Mouse (Mus musculus): ENCODE measurements around the gene Ache. TPM values are rescaled to one million over a fixed set of nuclear protein-coding genes. Genes with fewer than 3 reads are reported as not detected.

Ache gene
- total RNA-seq, 2 experiments from 2014 or later, result 7.0 TPM

- DNase-seq, result peak; percentile 95
Measured at GRCm38 (mm10) chr5:137333512-137334174, 46.3 kb downstream of the Ache start, which contains the start of gene Slc12a9. Gene Slc12a9 (minus strand): TSS chr5:137333597.

- no peak for DNase-seq
Measured at GRCm38 (mm10) chr5:137334317-137334716, 47.0 kb downstream of the Ache start.

GRCm38 (mm10) chr5:137335066-137335465 is 47.7 kb downstream of the Ache start:
- DNase-seq, result no peak

GRCm38 (mm10) chr5:137337190-137337589 is 49.9 kb downstream of the Ache start:
- DNase-seq, result no peak

GRCm38 (mm10) chr5:137338256-137338655 is 50.9 kb downstream of the Ache start:
- peak; percentile 95 to 96 for DNase-seq

GRCm38 (mm10) chr5:137338663-137339289 is 51.5 kb downstream of the Ache start:
- DNase-seq, result peak; percentile 44 to 62

- peak; percentile 42 to 67 for DNase-seq
Measured at GRCm38 (mm10) chr5:137339290-137339979, 52.1 kb downstream of the Ache start.

GRCm38 (mm10) chr5:137340222-137340621 is 52.9 kb downstream of the Ache start:
- no peak for DNase-seq

- no peak for DNase-seq
Measured at GRCm38 (mm10) chr5:137342407-137343012, 55.2 kb downstream of the Ache start.

GRCm38 (mm10) chr5:137343412-137343811 is 56.1 kb downstream of the Ache start:
- DNase-seq, result no peak

- no peak for DNase-seq
Measured at GRCm38 (mm10) chr5:137343869-137344268, 56.5 kb downstream of the Ache start.

Small RNA genes lying within 50 kb of the gene (microRNA-seq; reads per million reads assigned to microRNA genes)
- gene Mir7036 (2.0 reads per million), gene Mir8116 (not detected)

Other genes starting within 250 kb of the Ache start
- gene Ap1s1, start 241.4 kb upstream of the Ache start, total RNA-seq (2021), result 10 to 100 TPM; 91.3 to 93.7 TPM
- 10 to 100 TPM in 1 of 2 experiments, 1 to 10 TPM in 1; 3.5 to 11.2 TPM for gene Serpine1, start 215.3 kb upstream of the Ache start, total RNA-seq (2021)
- gene Trim56, start 171.3 kb upstream of the Ache start, total RNA-seq (2021), result 10 to 100 TPM; 40.9 to 44.8 TPM
- gene Muc3, start 138.2 kb upstream of the Ache start, total RNA-seq (2021), result not detected
- gene Muc3a, start 75.1 kb upstream of the Ache start, total RNA-seq (2021), result under 1 TPM in 1 of 2 experiments, not detected in 1; 0.17 TPM
- 10 to 100 TPM; 10.2 to 12.7 TPM for gene Ufsp1, start 7.1 kb downstream of the Ache start, total RNA-seq (2021)
- gene Srrt, start 20.2 kb downstream of the Ache start, total RNA-seq (2021), result 100 to 1,000 TPM; 103 to 167 TPM
- gene Trip6, start 26.9 kb downstream of the Ache start, total RNA-seq (2021), result 10 to 100 TPM; 36.7 to 38.2 TPM
- 10 to 100 TPM in 1 of 2 experiments, 1 to 10 TPM in 1; 8.0 to 11.5 TPM for gene Slc12a9, start 46.1 kb downstream of the Ache start, total RNA-seq (2021)
- 10 to 100 TPM; 59.4 to 60.6 TPM for gene Ephb4, start 62.6 kb downstream of the Ache start, total RNA-seq (2021)
- under 1 TPM in 1 of 2 experiments, not detected in 1; 0.03 TPM for gene Zan, start 189.5 kb downstream of the Ache start, total RNA-seq (2021)
- 10 to 100 TPM; 25.6 to 27.0 TPM for gene Pop7, start 215.0 kb downstream of the Ache start, total RNA-seq (2021)
- 10 to 100 TPM; 32.0 to 32.8 TPM for gene Gigyf1, start 231.0 kb downstream of the Ache start, total RNA-seq (2021)
- gene Epo, start 245.7 kb downstream of the Ache start, total RNA-seq (2021), result not detected
- gene Gnb2, start 246.0 kb downstream of the Ache start, total RNA-seq (2021), result 100 to 1,000 TPM; 544 to 638 TPM

Data from adrenal gland, postnatal 36 days (tissue).